Mouse (Mus musculus): ENCODE measurements at regions not wholly inside any gene's neighbourhood (a gene's known extent, or its start where the extent isn't known, plus 50 kb on each side); places are given as distances from the start of the nearest gene placed in this dataset.

- Histone ChIP-seq H3K4me2 (replicated peaks) (no peak overlapping the region), H3K9me3 (replicated peaks) (no peaks in the 10 kb centered on the region)
Observed at GRCm38 (mm10) chr9:61727651-61728050, 186.7 kb downstream of the Rplp1 start.

DNA sequence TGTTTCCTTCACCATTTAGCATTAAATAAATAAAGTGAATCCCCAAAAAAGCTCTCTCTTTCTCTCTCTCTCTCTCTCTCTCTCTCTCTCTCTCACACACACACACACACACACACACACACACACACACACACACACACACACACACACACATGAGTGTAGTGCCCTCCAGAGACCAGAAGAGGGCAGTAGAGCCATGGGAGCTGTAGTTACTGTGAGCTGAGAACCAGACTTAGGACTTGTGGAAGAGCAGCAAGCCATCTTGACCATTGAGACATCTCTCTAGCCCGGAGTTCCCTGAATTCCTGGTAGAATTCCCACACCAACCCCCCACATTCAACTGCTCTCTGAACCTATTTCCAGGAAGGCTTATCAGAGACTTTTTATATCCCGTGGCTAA lies 190.3 kb downstream of the Rplp1 start:
- Histone ChIP-seq H3K9ac (no peak overlapping the region), H3K9me3 (replicated peaks) (no peaks in the 10 kb centered on the region), H3K27ac (replicated peaks) (no peak overlapping the region), H3K4me2 (replicated peaks) (no peak overlapping the region), H3K27me3 (no peaks in the 10 kb centered on the region), H3K36me3 (no peaks in the 10 kb centered on the region), H3K4me3 (replicated peaks) (no peak overlapping the region), H3K4me1 (peaks cover 22% of the 10 kb centered on the region)
- no peak for ATAC-seq (ENCODE audit: insufficient number of reproducible peaks, low FRiP score, low TSS enrichment, low read depth)
- WGBS, result 98% methylated on average over 2 of the region's 2 CpGs

More at GRCm38 (mm10) chr9:61727651-61728050, 186.7 kb downstream of the Rplp1 start:
- Histone ChIP-seq H3K4me1 (0 out of 2 replicates have a peak, but pooled peaks cover 4% of the 10 kb centered on the region), H3K27me3 (no peaks in the 10 kb centered on the region), H3K36me3 (no peaks in the 10 kb centered on the region), H3K4me3 (replicated peaks) (no peak overlapping the region), H3K9ac (no peak overlapping the region), H3K27ac (replicated peaks) (no peak overlapping the region)
- 37% methylated on average over 10 of the region's 10 CpGs for WGBS
- no peak for ATAC-seq (ENCODE audit: insufficient number of reproducible peaks, low FRiP score, low TSS enrichment, low read depth)

DNA sequence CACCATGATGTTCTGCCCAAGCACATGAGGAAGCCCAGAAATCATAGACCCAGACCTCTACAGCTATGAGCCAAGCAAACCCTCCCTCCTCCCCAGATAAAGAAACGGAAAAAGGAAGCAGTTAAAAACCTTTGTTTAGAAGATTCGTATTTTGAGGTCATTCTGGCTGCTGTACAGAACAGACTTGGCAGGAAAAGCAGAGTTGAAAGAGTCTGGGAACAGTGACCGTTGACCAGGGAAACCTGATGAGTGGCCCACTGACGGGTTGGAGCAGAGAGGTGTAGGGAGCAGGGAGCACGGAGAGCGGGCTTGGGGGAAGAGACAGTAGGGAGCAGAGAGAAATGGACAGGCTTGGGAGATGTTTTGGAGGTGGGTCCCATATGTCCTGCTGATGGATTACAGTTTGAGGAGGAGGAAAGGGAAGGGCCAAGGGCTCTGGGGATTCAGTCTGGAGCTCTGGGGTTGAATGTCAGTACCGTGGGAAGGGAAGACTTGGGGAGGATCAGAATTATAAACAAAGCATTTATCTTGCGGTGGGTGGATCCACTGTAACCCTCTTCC lies 191.2 kb downstream of the Rplp1 start:
- no peak for ATAC-seq (ENCODE audit: insufficient number of reproducible peaks, low FRiP score, low TSS enrichment, low read depth)

DNA sequence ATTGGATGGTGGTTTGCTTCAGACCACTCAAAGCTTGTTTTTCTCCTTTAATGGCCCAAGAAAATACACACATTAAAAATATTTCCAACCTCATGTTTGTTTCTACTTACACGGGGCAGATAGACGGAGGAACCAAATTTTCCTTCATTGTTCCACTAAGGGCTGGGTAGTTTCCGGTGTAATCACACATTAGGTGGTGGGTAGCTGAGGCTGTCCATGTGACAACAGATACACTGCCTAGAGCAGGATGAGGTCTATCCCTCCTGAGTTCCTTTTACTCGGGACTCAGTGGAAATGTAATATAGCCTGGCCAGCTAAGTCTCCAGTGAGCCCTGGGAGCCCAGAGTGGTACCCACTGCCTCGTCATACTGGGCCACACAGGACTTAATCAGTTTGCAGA lies 192.5 kb downstream of the Rplp1 start:
- Histone ChIP-seq H3K36me3 (no peaks in the 10 kb centered on the region), H3K27ac (replicated peaks) (no peak overlapping the region), H3K9me3 (replicated peaks) (no peaks in the 10 kb centered on the region), H3K4me1 (peaks cover 18% of the 10 kb centered on the region), H3K4me3 (replicated peaks) (no peak overlapping the region), H3K9ac (no peak overlapping the region), H3K4me2 (replicated peaks) (no peak overlapping the region), H3K27me3 (peaks cover 15% of the 10 kb centered on the region)
- WGBS, result 80% methylated on average over 5 of the region's 5 CpGs
- ATAC-seq (ENCODE audit: insufficient number of reproducible peaks, low FRiP score, low TSS enrichment, low read depth), result no peak

More for the DNA sequence above, 191.2 kb downstream of the Rplp1 start:
- peaks cover 7% of the 10 kb centered on the region; the same call in 1 of the 2 replicates for H3K27me3 ChIP-seq
- WGBS, result 79% methylated on average over 8 of the region's 8 CpGs
- no peaks in the 10 kb centered on the region for H3K9me3 ChIP-seq (replicated peaks)
- no peak overlapping the region for H3K4me3 ChIP-seq (replicated peaks)
- no peak overlapping the region for H3K4me2 ChIP-seq (replicated peaks)
- peaks cover 22% of the 10 kb centered on the region for H3K4me1 ChIP-seq
- H3K27ac ChIP-seq (replicated peaks), result no peak overlapping the region
- no peak overlapping the region for H3K9ac ChIP-seq
- H3K36me3 ChIP-seq, result no peaks in the 10 kb centered on the region

- Histone ChIP-seq H3K4me1 (peaks cover 18% of the 10 kb centered on the region), H3K4me3 (replicated peaks) (no peak overlapping the region), H3K27me3 (peaks cover 15% of the 10 kb centered on the region), H3K9ac (no peak overlapping the region), H3K36me3 (no peaks in the 10 kb centered on the region), H3K9me3 (replicated peaks) (no peaks in the 10 kb centered on the region), H3K27ac (replicated peaks) (no peak overlapping the region), H3K4me2 (replicated peaks) (no peak overlapping the region)
- ATAC-seq (ENCODE audit: insufficient number of reproducible peaks, low FRiP score, low TSS enrichment, low read depth), result no peak
- WGBS, result 48% methylated on average over 4 of the region's 4 CpGs
Observed at GRCm38 (mm10) chr9:61721071-61721470, 193.3 kb downstream of the Rplp1 start.

GRCm38 (mm10) chr9:61720206-61720605 lies 194.1 kb downstream of the Rplp1 start:
- ATAC-seq (ENCODE audit: insufficient number of reproducible peaks, low FRiP score, low TSS enrichment, low read depth), result no peak
- H3K36me3 ChIP-seq, result no peaks in the 10 kb centered on the region
- H3K9ac ChIP-seq, result no peak overlapping the region
- peaks cover 15% of the 10 kb centered on the region for H3K27me3 ChIP-seq
- H3K27ac ChIP-seq (replicated peaks), result no peak overlapping the region
- no peaks in the 10 kb centered on the region for H3K9me3 ChIP-seq (replicated peaks)
- peaks cover 18% of the 10 kb centered on the region for H3K4me1 ChIP-seq
- H3K4me2 ChIP-seq (replicated peaks), result no peak overlapping the region
- WGBS, result 44% methylated on average over 5 of the region's 5 CpGs
- H3K4me3 ChIP-seq (replicated peaks), result no peak overlapping the region

GRCm38 (mm10) chr9:61716751-61717150 lies 197.6 kb downstream of the Rplp1 start:
- 57% methylated on average over 4 of the region's 4 CpGs for WGBS
- no peak for ATAC-seq (ENCODE audit: insufficient number of reproducible peaks, low FRiP score, low TSS enrichment, low read depth)
- no peak overlapping the region for H3K4me3 ChIP-seq (replicated peaks)
- peaks cover 34% of the 10 kb centered on the region for H3K4me1 ChIP-seq
- H3K27me3 ChIP-seq, result peaks cover 23% of the 10 kb centered on the region
- H3K9ac ChIP-seq, result no peak overlapping the region
- no peaks in the 10 kb centered on the region for H3K9me3 ChIP-seq (replicated peaks)
- H3K4me2 ChIP-seq (replicated peaks), result no peak overlapping the region
- H3K27ac ChIP-seq (replicated peaks), result no peak overlapping the region
- H3K36me3 ChIP-seq, result no peaks in the 10 kb centered on the region

GRCm38 (mm10) chr9:61714331-61715035 lies 199.9 kb downstream of the Rplp1 start:
- Histone ChIP-seq H3K27ac (replicated peaks) (no peak overlapping the region), H3K9me3 (replicated peaks) (no peaks in the 10 kb centered on the region), H3K4me2 (replicated peaks) (0 out of 2 replicates have a peak overlapping the region, but pooled peaks have one; percentile 13), H3K27me3 (peaks cover 23% of the 10 kb centered on the region), H3K4me1 (peaks cover 16% of the 10 kb centered on the region), H3K9ac (no peak overlapping the region), H3K4me3 (replicated peaks) (no peak overlapping the region), H3K36me3 (no peaks in the 10 kb centered on the region)
- ATAC-seq (ENCODE audit: insufficient number of reproducible peaks, low FRiP score, low TSS enrichment, low read depth), result no peak
- WGBS, result 20% methylated on average over 19 of the region's 19 CpGs

GRCm38 (mm10) chr9:61713806-61714205 lies 200.5 kb downstream of the Rplp1 start:
- Histone ChIP-seq H3K27ac (replicated peaks) (no peak overlapping the region), H3K4me3 (replicated peaks) (no peak overlapping the region), H3K9me3 (replicated peaks) (no peaks in the 10 kb centered on the region), H3K4me2 (replicated peaks) (no peak overlapping the region), H3K27me3 (peaks cover 23% of the 10 kb centered on the region), H3K9ac (no peak overlapping the region), H3K36me3 (no peaks in the 10 kb centered on the region), H3K4me1 (peaks cover 16% of the 10 kb centered on the region)
- 56% methylated on average over 7 of the region's 7 CpGs for WGBS
- ATAC-seq (ENCODE audit: insufficient number of reproducible peaks, low FRiP score, low TSS enrichment, low read depth), result no peak

DNA sequence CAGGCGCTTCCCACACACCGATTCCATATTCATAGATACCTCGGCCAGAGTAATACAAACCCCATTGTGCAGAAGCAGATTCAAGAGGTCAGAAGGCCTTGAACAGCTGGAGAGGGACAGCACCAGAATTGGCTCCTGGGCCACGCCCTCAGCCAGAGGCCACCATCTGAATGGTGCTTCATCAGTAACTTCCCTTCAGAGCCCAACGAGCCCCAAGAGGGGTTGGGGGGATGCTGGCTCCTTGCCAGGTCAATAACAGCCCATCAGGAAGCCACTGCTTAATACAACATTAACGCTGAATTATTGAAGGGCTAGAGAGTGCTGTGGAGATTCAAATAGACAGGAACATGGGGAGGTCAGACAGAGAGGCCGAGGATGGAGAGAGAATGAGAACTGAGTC lies 203.0 kb downstream of the Rplp1 start:
- no peak overlapping the region for H3K27ac ChIP-seq (replicated peaks)
- no peak overlapping the region for H3K4me3 ChIP-seq (replicated peaks)
- no peaks in the 10 kb centered on the region for H3K9me3 ChIP-seq (replicated peaks)
- no peak overlapping the region for H3K4me2 ChIP-seq (replicated peaks)
- H3K9ac ChIP-seq, result no peak overlapping the region
- WGBS, result 56% methylated on average over 7 of the region's 7 CpGs
- H3K27me3 ChIP-seq, result peaks cover 8% of the 10 kb centered on the region; the same call in 1 of the 2 replicates
- peaks cover 16% of the 10 kb centered on the region for H3K4me1 ChIP-seq
- H3K36me3 ChIP-seq, result no peaks in the 10 kb centered on the region
- ATAC-seq (ENCODE audit: insufficient number of reproducible peaks, low FRiP score, low TSS enrichment, low read depth), result no peak

DNA sequence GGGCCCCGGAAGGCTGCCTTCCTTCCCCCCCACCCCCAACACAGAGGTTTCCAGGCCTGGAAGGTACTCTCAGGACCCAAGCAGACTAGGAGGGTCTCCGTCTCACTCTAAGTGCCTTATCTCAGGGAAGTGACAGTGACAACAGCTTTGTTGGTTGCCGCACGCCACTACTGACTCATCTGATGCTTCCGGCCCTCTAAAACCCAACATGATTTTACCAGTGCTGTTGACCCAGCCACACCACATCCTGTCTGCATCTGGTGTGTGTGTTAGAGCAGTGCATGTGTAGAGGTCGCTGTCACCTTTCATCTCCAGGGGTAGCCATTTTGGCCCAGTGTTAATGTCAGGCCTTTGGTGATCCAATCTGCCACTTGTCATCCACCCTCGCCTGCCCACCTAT lies 206.5 kb downstream of the Rplp1 start:
- no peak overlapping the region for H3K4me3 ChIP-seq (replicated peaks)
- H3K36me3 ChIP-seq, result no peaks in the 10 kb centered on the region
- H3K27me3 ChIP-seq, result peaks cover 10% of the 10 kb centered on the region; the same call in 1 of the 2 replicates
- no peaks in the 10 kb centered on the region for H3K9me3 ChIP-seq (replicated peaks)
- 78% methylated on average over 7 of the region's 7 CpGs for WGBS
- no peak overlapping the region for H3K4me2 ChIP-seq (replicated peaks)
- H3K27ac ChIP-seq (replicated peaks), result no peak overlapping the region
- no peak overlapping the region for H3K9ac ChIP-seq
- ATAC-seq (ENCODE audit: insufficient number of reproducible peaks, low FRiP score, low TSS enrichment, low read depth), result no peak
- H3K4me1 ChIP-seq, result peaks cover 16% of the 10 kb centered on the region

DNA sequence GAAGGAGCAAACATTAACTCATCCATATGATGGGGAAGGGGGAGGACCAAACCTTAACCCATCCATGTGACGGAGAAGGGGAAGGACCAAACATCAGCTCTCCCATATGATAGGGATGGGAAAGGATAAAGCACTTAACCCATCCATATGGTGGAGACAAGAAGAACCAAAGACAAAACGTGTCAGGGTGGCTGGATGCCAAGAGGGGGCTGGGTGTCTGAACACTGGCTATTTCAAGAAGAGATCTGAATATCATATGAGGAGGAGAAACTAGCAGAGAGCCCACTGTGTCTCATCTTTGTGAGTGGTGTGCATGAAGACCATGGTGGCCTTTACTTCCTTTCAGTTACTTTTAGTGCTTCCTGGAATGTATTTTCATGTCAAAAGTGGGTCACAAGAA lies 207.0 kb downstream of the Rplp1 start:
- no peak overlapping the region for H3K9ac ChIP-seq
- WGBS, result 58% methylated on average over 2 of the region's 2 CpGs
- no peak for ATAC-seq (ENCODE audit: insufficient number of reproducible peaks, low FRiP score, low TSS enrichment, low read depth)

More for the DNA sequence above, 207.0 kb downstream of the Rplp1 start:
- Histone ChIP-seq H3K27ac (replicated peaks) (no peak overlapping the region), H3K9me3 (replicated peaks) (no peaks in the 10 kb centered on the region), H3K4me1 (peaks cover 22% of the 10 kb centered on the region), H3K27me3 (peaks cover 4% of the 10 kb centered on the region; the same call in 1 of the 2 replicates), H3K4me3 (replicated peaks) (no peak overlapping the region), H3K4me2 (replicated peaks) (no peak overlapping the region), H3K36me3 (no peaks in the 10 kb centered on the region)
